Mouse (Mus musculus): ENCODE measurements around the gene Itih5.

GRCm38 (mm10) chr2:10258312-10258711 is 104.9 kb downstream of the Itih5 start:
- TF ChIP-seq POLR2A (IDR thresholded peaks at IDR 0.05; ENCODE audit: control insufficient read depth, low read depth, low read length) (no peak), CTCF (IDR thresholded peaks at IDR 0.05; ENCODE audit: control insufficient read depth, insufficient read depth, insufficient replicate concordance, low read depth, low read length) (no peak)

Data from testis, adult 2 months (tissue).